Mouse (Mus musculus) CD8-positive naive resting alpha-beta T cell, adult 2 months (primary cell): Measurements from ENCODE around the gene Chst8.

Source experiments
- DNase-seq, 2 experiments: peaks; one replicate each; pipeline ENCODE4 v3.0.0; 2022; ENCODE audit warnings: low read depth in 2 of 2, low spot score in 2 of 2

Chst8 gene

GRCm38 (mm10) chr7:34799950-34800511 lies 12.5 kb downstream of the Chst8 start:
- DNase-seq = no peak

GRCm38 (mm10) chr7:34799404-34799771 lies 13.1 kb downstream of the Chst8 start:
- no peak for DNase-seq

- DNase-seq = no peak
Measured at GRCm38 (mm10) chr7:34798441-34799403, 13.8 kb downstream of the Chst8 start.

DNA sequence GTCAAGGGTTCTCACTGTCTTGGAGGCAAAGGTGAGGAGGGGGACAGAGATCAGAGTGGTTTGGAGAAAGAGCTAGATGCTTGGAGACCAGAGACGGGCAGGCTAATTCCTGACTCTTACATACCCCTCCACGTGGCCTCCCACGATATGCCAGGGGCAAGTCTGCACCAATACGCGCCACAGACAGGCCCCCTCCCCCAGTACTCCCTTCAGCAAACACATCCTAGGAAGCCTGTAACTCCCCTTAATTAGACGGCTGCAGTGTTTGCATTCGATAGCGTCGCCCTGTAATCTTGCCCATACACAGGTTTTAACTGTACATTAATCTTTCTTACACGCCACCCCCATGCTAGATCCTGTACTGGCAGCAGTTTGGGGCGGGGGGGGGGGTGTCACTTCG lies 14.5 kb downstream of the Chst8 start:
- no peak for DNase-seq

DNA sequence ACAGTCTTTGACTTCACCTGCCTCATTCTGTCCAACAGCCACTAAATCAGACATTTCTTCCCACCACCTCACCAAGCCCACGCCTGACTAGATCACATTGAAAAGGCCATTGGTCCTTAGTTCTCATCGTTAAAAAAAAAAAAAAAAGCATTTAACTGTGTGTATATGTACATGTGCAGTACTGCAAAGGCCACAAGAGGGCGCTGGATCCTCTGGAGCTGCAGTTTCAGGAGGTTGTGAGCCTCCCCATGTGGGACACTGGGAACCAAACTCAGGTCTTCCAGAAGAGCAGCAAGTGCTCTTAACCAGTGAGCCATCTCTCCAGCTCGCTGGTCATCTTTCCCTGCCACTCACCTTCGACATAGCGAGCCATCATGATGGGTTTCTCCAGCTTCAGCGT lies 22.1 kb downstream of the Chst8 start:
- DNase-seq = no peak

- no peak for DNase-seq
Measured at GRCm38 (mm10) chr7:34787171-34787570, 25.3 kb downstream of the Chst8 start.

- no peak for DNase-seq
Measured at GRCm38 (mm10) chr7:34785052-34785451, 27.5 kb downstream of the Chst8 start.

DNA sequence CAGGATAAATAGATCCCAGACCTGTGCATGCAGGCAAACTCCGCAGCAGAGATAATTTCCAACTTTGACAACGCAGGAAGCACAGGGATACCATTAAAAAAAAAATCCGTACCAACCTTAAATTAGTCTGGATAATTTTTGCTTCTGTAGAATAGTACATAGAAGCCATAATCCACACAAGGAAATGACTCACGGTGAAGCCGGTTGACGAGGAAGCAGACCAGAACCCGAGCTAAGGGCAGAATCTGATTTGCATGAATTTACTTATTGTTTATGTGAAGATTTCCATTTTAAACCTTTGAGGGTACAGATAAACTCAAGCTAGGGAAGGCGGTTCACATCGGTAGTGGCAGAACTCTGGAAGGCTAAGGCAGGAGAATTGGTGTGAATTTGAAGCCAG lies 28.0 kb downstream of the Chst8 start:
- DNase-seq = no peak

GRCm38 (mm10) chr7:34781988-34782387 lies 30.5 kb downstream of the Chst8 start:
- no peak for DNase-seq

DNA sequence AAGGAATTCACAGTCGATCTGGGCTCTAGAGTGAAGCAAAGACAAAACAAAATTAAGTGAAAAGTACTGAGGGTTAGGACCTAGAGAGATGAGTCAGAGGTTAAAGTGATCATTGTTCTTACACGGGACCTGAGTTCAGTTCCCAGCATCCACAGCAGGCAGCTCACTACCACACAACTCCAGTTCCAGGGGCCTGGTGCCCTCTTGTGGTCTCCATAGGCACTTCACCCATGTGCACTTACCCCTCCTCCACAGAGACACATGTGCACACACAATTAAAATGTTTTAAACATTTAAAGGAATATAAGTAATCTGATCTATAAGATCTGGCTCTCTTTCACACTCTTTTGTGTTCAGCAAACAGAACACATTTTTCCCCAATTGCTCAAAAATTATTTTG lies 31.3 kb downstream of the Chst8 start:
- no peak for DNase-seq

GRCm38 (mm10) chr7:34778426-34778825 lies 34.1 kb downstream of the Chst8 start:
- DNase-seq = no peak

- no peak for DNase-seq
Measured at GRCm38 (mm10) chr7:34775659-34776058, 36.9 kb downstream of the Chst8 start.

DNA sequence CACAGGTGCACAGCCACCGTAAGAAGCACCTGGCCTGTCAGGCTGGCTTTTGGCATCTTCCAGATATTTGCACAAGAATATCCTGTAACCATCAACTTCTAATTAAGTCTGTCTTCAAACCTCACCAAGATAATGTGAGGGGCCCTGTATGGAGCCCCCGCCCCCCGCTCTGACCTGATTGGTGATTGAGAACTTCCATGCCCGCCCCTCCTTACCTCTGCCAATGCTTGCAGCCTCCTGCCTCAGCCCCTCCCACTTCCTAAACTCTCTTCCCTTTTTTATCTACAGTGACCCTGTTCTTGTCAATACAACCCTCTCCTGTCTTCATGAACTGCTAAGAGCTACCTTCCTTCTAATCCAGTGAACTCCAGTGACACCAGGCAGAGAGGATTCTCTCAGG lies 37.6 kb downstream of the Chst8 start:
- DNase-seq = no peak

GRCm38 (mm10) chr7:34774020-34774419 lies 38.5 kb downstream of the Chst8 start:
- DNase-seq = no peak

DNA sequence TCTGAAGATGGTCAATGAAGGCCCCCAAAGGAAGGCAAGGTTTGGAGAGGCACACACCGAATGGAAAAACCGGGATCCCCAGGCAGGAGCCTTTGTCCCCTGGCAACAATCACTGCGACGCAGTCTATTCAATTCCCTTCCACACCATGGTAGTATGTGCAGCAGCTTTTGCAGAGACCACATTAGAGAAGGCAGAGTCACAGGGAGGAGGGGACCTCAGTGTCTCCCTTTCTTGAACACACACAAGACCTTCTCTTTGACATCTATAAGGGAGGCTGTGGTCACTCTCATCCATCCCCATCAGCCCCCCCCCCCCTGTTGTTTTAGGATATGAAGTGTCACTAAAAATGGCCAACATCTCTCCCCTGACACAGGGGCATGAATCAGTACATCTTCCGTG lies 39.2 kb downstream of the Chst8 start:
- no peak for DNase-seq

DNA sequence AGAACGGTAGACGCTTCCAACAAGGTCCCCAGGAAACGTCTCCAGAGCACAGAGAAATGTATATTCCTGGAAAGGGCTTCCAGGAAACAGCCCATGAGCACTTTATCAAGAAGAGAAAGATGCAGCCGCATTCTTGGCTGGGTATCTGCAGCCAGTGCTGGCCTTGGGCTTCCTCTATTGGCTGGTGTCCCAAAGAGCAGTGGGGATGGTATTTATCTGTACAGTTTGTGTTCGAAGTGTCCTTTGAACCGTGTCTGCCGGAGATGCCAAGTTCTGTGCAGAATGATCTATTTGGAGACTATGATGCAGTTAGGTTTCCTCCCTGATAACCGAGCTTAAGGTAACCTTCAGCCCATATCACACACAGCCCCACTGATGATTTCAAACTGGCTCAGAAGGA lies 43.0 kb downstream of the Chst8 start:
- no peak for DNase-seq

- DNase-seq = no peak
Measured at GRCm38 (mm10) chr7:34764250-34765148, 48.0 kb downstream of the Chst8 start.

DNA sequence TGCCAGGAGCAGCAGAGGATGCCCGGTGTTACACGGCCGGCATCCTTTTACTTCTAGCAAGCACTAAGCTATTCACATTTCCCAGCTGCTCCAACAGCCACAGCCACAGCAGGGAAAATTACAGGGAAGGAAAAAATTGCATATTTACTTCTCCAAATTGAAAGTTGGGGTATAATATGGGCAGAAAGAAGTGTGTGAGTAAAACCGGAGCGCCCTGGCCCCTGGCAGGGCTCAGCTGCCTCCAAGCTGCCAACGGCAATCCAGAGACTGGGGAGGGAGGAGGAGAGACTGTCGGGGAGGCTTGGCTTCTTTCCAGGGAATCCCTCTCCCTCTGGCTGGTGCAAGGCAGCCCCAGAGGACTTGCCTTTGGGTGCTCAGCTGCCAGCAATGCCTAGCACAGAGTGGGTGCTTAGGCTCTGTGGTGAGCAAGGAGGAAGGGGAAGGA lies 53.1 kb downstream of the Chst8 start:
- DNase-seq = no peak

DNA sequence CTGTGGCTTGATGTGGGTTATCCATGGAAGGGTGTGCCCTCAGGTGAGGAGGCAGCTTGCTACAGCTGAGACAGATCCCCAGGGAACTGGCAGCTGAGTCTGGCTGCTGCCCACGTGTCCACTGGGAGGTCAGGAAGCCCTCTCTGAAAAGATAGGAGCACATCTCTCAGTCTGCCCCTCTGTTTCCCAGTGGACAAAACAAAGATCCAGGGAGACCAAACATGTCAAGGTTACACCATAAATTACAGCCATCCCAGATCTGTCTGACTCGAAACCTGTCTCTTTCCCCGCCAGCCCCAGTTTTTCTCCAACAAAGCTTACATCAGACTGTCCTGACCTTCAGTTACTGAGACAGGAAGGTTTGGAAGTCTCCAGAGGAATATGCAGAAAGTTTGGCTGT lies 53.8 kb downstream of the Chst8 start:
- no peak for DNase-seq

GRCm38 (mm10) chr7:34757513-34757912 lies 55.0 kb downstream of the Chst8 start:
- no peak for DNase-seq

DNA sequence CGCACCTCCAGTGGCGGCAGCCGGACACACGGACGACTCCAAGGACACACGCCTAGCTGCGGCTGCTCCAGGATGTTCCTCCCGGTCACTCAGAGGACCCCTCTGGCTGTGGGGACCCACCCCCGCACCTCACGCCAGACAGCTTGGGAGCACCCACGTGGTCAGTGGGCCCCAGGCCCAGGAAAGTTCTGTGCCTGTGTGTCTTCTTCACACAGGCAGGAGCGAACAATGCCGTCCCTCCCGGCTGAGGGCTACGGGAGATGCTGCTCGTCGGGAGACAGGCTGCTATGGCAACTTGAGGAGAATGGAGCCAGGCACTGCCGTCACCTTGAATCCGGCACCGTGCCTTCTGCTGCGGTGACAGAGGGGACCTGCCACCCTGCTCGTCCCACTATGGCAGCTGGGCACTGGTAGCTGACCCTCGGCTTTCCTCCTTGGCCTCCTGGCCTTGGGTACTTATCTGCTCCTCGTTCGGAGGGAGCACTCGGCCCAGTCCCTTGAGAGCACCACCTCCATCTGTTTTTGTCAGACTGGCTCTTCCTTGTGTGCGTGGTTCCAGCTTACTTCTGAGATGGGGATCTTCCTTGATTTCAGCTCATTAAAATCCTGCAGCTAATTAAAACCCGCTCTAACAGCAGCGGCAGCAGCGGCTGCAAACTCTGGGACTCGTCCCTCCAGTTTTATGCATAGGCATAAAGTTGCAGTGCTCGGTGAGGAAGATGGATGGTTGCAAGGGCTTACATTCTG lies 59.2 kb downstream of the Chst8 start:
- no peak for DNase-seq
